Mouse (Mus musculus): ENCODE measurements around the gene Wnt10b.
"Not testable (repeated sequence)": the region's sequence is repeated elsewhere in the genome, so short reads cannot be mapped to it uniquely, and the experiment has no call there.

The Wnt10b gene

GRCm38 (mm10) chr15:98772511-98773211 is 5.3 kb downstream of the Wnt10b start:
- no peak for DNase-seq (ENCODE audit: low read depth)

GRCm38 (mm10) chr15:98771813-98772425 is 6.0 kb downstream of the Wnt10b start:
- DNase-seq (ENCODE audit: low read depth) = no peak

- no peak for DNase-seq (ENCODE audit: low read depth)
Measured at GRCm38 (mm10) chr15:98768259-98768658, 9.7 kb downstream of the Wnt10b start.

GRCm38 (mm10) chr15:98765929-98766328 is 12.0 kb downstream of the Wnt10b start:
- no peak for DNase-seq (ENCODE audit: low read depth)

- DNase-seq (ENCODE audit: low read depth) = peak; percentile 87
Measured at GRCm38 (mm10) chr15:98762670-98763529, 15.1 kb downstream of the Wnt10b start, which contains the start of gene Arf3. TSS of gene Arf3 (minus strand) at chr15:98763214.

- peak; percentile 62 for DNase-seq (ENCODE audit: low read depth)
Measured at GRCm38 (mm10) chr15:98762201-98762621, 15.7 kb downstream of the Wnt10b start.

GRCm38 (mm10) chr15:98754125-98754524 is 23.8 kb downstream of the Wnt10b start:
- no peak for DNase-seq (ENCODE audit: low read depth)

GRCm38 (mm10) chr15:98753021-98753423 is 24.9 kb downstream of the Wnt10b start:
- no peak for DNase-seq (ENCODE audit: low read depth)

GRCm38 (mm10) chr15:98749093-98749492 is 28.9 kb downstream of the Wnt10b start:
- DNase-seq (ENCODE audit: low read depth) = no peak

- DNase-seq (ENCODE audit: low read depth) = no peak
Measured at GRCm38 (mm10) chr15:98747296-98747695, 30.7 kb downstream of the Wnt10b start.

- no peak for DNase-seq (ENCODE audit: low read depth)
Measured at GRCm38 (mm10) chr15:98746344-98746965, 31.5 kb downstream of the Wnt10b start.

- DNase-seq (ENCODE audit: low read depth) = not testable (repeated sequence)
Measured at GRCm38 (mm10) chr15:98743863-98744262, 34.1 kb downstream of the Wnt10b start.

GRCm38 (mm10) chr15:98742766-98743428 is 35.1 kb downstream of the Wnt10b start:
- DNase-seq (ENCODE audit: low read depth) = no peak

GRCm38 (mm10) chr15:98740219-98740618 is 37.7 kb downstream of the Wnt10b start:
- DNase-seq (ENCODE audit: low read depth) = no peak

GRCm38 (mm10) chr15:98738796-98739195 is 39.2 kb downstream of the Wnt10b start:
- no peak for DNase-seq (ENCODE audit: low read depth)

- DNase-seq (ENCODE audit: low read depth) = no peak
Measured at GRCm38 (mm10) chr15:98737881-98738280, 40.1 kb downstream of the Wnt10b start.

GRCm38 (mm10) chr15:98736521-98736920 is 41.4 kb downstream of the Wnt10b start:
- no peak for DNase-seq (ENCODE audit: low read depth)

GRCm38 (mm10) chr15:98733976-98734566 is 43.9 kb downstream of the Wnt10b start:
- DNase-seq (ENCODE audit: low read depth) = no peak

GRCm38 (mm10) chr15:98733370-98733769 is 44.6 kb downstream of the Wnt10b start:
- no peak for DNase-seq (ENCODE audit: low read depth)

GRCm38 (mm10) chr15:98732006-98732531 is 45.9 kb downstream of the Wnt10b start:
- DNase-seq (ENCODE audit: low read depth) = no peak

GRCm38 (mm10) chr15:98730790-98731189 is 47.2 kb downstream of the Wnt10b start:
- DNase-seq (ENCODE audit: low read depth) = no peak
